Mouse (Mus musculus) MEL (cell line): ENCODE data around the gene Dlx4.

Experiments used
- CHD2 ChIP-seq: IDR thresholded peaks from 2 replicates; pipeline ENCODE4 v1.6.1; 2011; ENCODE audit warnings: low read length, improper control_type of control experiment
- CTCF ChIP-seq, 3 experiments: IDR thresholded peaks in 2 of 3; conservative IDR thresholded peaks in 1 of 3; 2 replicates each; pipeline ENCODE4 v1.5.1; 2011 to 2012; ENCODE audit warnings: low read length in 3 of 3, low read depth in 2 of 3, mild to moderate bottlenecking in 2 of 3, improper control_type of control experiment in 1 of 3, inconsistent platforms in 1 of 3, mixed read lengths in 1 of 3, moderate library complexity in 1 of 3; ENCODE audit not compliant: control insufficient read depth in 1 of 3, insufficient read depth in 1 of 3, poor library complexity in 1 of 3, severe bottlenecking in 1 of 3
- E2F4 ChIP-seq: IDR thresholded peaks from 2 replicates; pipeline ENCODE4 v1.6.1; 2011; ENCODE audit warnings: low read depth, low read length, improper control_type of control experiment, borderline replicate concordance
- EP300 ChIP-seq, 2 experiments: IDR thresholded peaks; 2 replicates each; pipeline ENCODE4 v1.6.1; 2011; ENCODE audit warnings: improper control_type of control experiment in 2 of 2, low read length in 2 of 2, low read depth in 1 of 2, mild to moderate bottlenecking in 1 of 2
- MAX ChIP-seq: IDR thresholded peaks from 2 replicates; pipeline ENCODE4 v1.6.1; 2011; ENCODE audit warnings: low read length, improper control_type of control experiment
- MYC ChIP-seq: IDR thresholded peaks from 2 replicates; pipeline ENCODE4 v1.6.1; 2011; ENCODE audit warnings: low read depth, mild to moderate bottlenecking, low read length, improper control_type of control experiment, moderate library complexity
- POLR2A ChIP-seq, 2 experiments: IDR thresholded peaks; 2 replicates each; pipeline ENCODE4 v1.6.1; 2011 to 2012; ENCODE audit warnings: low read length in 2 of 2, mild to moderate bottlenecking in 2 of 2, control low read depth in 1 of 2, improper control_type of control experiment in 1 of 2, low read depth in 1 of 2, moderate library complexity in 1 of 2; ENCODE audit not compliant: control insufficient read depth in 1 of 2, insufficient read depth in 1 of 2, poor library complexity in 1 of 2
- POLR2AphosphoS5 ChIP-seq: IDR thresholded peaks from 2 replicates; pipeline ENCODE4 v1.6.1; 2012; ENCODE audit warnings: low read depth, borderline replicate concordance, mild to moderate bottlenecking, inconsistent platforms, low read length, moderate library complexity, mixed read lengths
- RAD21 ChIP-seq: IDR thresholded peaks from 2 replicates; pipeline ENCODE4 v1.6.1; 2011; ENCODE audit warnings: mild to moderate bottlenecking, low read depth, low read length, improper control_type of control experiment
- TBP ChIP-seq: IDR thresholded peaks from 2 replicates; pipeline ENCODE4 v1.8.0; 2011; ENCODE audit warnings: low read depth, low read length, improper control_type of control experiment
- UBTF ChIP-seq: IDR thresholded peaks from 2 replicates; pipeline ENCODE4 v1.6.1; 2012; ENCODE audit warnings: low read depth, mild to moderate bottlenecking, inconsistent platforms, low read length, improper control_type of control experiment, moderate library complexity, borderline replicate concordance; ENCODE audit not compliant: insufficient read depth

- TF ChIP-seq POLR2AphosphoS5, result no peak
- no peak for TF ChIP-seq CTCF (IDR thresholded peaks at IDR 0.05 in 2 of 3, conservative IDR thresholded peaks at IDR 0.05 in 1 of 3; ENCODE audit: control insufficient read depth in 1 of 3, insufficient read depth in 1 of 3, low read depth in 2 of 3, low read length in 3 of 3, poor library complexity in 1 of 3, severe bottlenecking in 1 of 3)
- no peak for TF ChIP-seq UBTF
- TF ChIP-seq POLR2A (IDR thresholded peaks at IDR 0.05; ENCODE audit: control insufficient read depth in 1 of 2, insufficient read depth in 1 of 2, low read depth in 1 of 2, low read length in 2 of 2, poor library complexity in 1 of 2), result no peak
- no peak for TF ChIP-seq RAD21
- no peak for TF ChIP-seq TBP
- no peak for TF ChIP-seq CHD2
- no peak for TF ChIP-seq E2F4
- no peak for TF ChIP-seq EP300 (IDR thresholded peaks at IDR 0.05; ENCODE audit: low read depth in 1 of 2, low read length in 2 of 2)
- no peak for TF ChIP-seq MYC
- no peak for TF ChIP-seq MAX
Observed at GRCm38 (mm10) chr11:95155511-95155910, 9.4 kb upstream of the Dlx4 start.
